Mouse (Mus musculus) CD4-positive, CD25-positive, alpha-beta regulatory T cell, adult 4 months (primary cell): ENCODE results near the gene Prrg2. TPM values are rescaled to one million over a fixed set of nuclear protein-coding genes. Genes with fewer than 3 reads are reported as not detected.
"Not testable (repeated sequence)": the region's sequence is repeated elsewhere in the genome, so short reads cannot be mapped to it uniquely, and the experiment has no call there.

Experiments
- ATAC-seq: one replicate; pipeline ENCODE4 v1.8.0; 2017
- polyA plus RNA-seq, 2 experiments: library from polyadenylated mRNA; unstranded; fragments of 100-300 nt; shearing (Covaris generic); gene quantifications; one replicate each; pipeline ENCODE4 v1.2.1; 2017

Prrg2 gene
- polyA plus RNA-seq: 1 to 10 TPM; 1.7 to 2.8 TPM

GRCm38 (mm10) chr7:45062239-45062835 is at the start of gene Prrg2, which contains the start of gene Nosip:
Gene Prrg2, minus strand, starts transcription at chr7:45062677.
Gene Nosip, plus strand, starts transcription at chr7:45062429.
- ATAC-seq: peak; percentile 96

DNA sequence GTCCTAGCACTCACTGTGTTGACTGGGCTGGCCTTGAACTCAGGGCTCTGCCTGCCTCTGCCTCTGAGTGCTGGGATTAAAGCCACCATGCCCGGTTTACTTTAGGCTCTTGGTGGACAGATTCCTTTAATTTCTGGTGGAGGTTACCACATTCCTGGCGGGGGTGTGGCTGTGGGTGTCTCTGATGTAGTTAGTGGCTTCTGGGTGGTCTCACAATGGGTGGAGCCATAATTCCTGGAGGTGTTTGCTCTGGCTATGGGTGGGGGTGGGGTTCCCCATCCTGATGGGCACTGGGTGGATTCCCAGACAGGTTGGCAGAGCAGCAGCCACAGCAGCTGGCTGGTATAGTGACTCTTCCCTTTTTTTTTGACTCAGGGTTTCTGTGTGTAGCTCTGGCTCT is 49.5 kb upstream of the Prrg2 start:
- no peak for ATAC-seq

DNA sequence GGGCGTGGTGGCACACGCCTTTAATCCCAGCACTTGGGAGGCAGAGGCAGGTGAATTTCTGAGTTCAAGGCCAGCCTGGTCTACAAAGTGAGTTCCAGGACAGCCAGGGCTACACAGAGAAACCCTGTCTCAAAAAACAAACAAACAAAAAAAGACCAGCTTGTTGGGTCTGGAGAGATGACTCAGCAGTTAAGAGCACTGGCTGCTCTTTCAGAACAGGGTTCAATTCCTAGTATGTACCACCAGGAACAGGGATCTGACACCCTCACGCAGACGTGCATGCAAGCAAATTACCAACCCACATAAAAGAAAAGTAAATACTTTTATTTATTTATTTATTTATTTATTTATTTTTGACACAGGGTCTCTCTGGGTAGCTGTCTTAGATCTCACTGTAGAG is 47.6 kb upstream of the Prrg2 start:
- ATAC-seq: not testable (repeated sequence)

DNA sequence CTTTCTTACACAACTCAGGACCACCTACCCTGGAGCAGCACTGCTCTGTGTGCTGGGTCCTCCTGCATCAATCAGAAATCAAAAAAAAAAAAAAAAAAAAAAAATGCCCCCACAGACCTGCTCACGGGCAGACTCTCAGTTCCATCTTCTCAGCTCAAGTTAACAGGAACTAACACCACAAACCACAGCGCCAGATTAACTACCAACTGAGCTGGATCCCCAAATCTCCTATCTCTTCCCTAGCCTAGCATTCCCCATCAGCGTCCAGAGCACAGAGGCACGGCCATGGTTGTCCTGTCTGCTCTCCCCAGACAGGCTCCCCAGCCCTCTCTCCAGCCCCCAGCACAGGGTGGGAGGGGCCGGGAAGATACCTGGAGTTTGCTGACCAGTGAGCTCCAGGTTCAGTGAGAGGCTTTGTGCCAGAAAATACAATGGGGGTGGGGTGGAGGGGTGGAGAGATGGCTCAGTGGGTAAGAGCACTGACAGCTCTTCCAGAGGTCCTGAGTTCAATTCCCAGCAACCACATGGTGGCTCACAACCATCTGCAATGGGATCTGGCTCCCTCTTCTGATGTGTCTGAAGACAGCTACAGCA is 44.7 kb upstream of the Prrg2 start:
- ATAC-seq: no peak

- no peak for ATAC-seq
These were observed 44.0 kb upstream of the Prrg2 start for GRCm38 (mm10) chr7:45106441-45106840.

DNA sequence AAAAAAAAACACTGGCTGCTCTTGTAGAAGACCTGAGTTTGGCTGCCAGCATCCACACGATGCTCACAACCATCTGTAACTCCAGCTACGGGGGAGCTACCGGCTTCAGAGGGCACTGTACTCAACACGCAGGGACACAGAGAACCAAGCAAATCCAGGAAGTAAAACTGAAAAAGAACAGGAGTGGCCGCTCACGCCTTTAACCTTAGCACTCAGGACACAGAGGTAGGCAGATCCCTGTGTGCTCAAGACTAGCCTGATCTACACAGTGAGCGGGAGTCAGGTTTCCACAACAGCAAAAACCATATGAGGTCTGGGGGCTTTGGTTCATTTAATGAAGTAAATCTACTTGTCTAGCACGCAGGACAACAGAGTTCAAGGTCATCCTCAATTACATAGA is 43.0 kb upstream of the Prrg2 start:
- no peak for ATAC-seq

DNA sequence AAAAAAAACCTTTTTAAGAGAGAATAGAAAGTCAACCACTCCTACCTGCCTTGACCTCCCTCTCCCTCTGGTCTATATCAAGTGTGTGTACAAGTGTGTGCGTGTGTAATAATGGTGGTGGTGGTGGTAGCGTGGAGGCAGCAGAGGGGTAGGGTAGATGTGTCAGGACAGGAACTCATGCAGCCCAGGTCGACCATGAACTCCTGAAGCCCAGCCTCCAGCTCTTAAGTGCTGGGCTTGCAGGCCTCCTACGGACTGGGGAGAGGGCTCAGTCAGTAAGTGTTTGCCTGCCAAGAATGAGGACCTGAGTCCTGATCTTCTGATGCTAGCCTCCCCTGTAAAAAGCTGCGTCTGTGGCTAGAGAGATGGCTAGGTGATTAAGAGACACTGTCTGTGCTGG is 42.5 kb upstream of the Prrg2 start:
- ATAC-seq: no peak

DNA sequence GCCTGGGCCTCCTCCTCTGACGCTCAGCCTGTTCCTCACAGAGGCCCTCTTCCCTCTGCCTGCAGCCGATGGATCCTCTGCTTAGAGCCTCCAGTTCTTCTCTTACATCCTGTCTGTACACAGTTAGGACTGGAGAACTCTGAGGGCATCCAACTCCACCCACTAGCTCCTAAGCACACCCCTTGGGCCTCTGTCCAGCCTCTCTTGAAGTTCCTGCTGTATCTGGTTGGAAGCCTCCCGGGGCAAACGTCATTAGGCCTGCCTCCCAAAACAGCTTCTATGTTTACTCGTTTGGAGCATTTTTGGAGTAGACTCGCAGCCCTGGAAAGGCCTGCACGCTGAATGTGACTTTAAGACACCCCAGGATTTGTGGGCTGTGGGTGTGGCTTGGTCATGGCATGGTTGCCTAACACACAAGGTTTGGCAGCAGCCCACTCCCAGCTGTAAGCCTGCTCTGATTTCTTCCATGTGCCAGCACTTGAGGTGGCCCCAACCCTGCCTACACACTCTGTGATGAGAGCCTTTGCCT is 41.2 kb upstream of the Prrg2 start, which contains the start of gene Fcgrt:
TSS of gene Fcgrt (minus strand) at position 200 of the 529 bp plus-strand sequence.
- ATAC-seq: no peak

GRCm38 (mm10) chr7:45102940-45103585 is 40.6 kb upstream of the Prrg2 start:
- no peak for ATAC-seq

DNA sequence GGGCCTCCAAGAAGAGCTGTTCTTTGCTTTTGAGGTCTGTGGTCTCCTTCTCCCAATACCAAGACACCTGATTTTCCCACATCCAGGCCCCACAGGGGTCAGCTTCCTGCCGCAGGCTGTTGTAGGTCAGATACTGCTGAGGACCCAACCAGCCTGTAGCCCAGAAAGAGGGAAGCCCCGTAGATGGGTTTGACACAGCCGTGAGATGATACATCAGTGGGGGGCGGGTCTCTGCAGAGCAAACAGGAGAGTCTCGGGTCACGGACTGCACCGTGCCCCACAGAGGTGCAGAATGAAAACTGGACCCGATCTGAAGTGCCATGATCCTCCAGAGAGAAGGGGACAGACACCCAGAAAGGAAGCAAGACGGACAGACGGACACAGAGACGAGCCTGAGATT is 40.0 kb upstream of the Prrg2 start:
- no peak for ATAC-seq

DNA sequence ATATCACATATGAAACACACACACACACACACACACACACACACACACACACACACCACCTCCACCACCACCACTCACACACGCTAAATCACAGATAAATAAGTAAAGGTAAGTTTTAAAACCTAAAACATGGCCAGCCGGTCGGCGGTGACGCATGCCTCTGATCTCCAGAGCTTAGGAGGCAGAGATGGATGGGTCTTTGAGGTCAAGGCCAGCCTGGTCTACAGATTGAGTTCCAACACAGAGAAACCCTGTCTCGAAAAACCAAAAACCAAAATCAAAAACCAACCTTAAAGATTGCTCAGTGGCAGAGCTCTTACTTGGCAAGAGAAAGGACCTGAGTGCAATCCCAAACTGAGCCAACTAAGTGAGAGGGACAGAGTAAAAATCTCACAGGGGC is 37.6 kb upstream of the Prrg2 start:
- ATAC-seq: no peak

DNA sequence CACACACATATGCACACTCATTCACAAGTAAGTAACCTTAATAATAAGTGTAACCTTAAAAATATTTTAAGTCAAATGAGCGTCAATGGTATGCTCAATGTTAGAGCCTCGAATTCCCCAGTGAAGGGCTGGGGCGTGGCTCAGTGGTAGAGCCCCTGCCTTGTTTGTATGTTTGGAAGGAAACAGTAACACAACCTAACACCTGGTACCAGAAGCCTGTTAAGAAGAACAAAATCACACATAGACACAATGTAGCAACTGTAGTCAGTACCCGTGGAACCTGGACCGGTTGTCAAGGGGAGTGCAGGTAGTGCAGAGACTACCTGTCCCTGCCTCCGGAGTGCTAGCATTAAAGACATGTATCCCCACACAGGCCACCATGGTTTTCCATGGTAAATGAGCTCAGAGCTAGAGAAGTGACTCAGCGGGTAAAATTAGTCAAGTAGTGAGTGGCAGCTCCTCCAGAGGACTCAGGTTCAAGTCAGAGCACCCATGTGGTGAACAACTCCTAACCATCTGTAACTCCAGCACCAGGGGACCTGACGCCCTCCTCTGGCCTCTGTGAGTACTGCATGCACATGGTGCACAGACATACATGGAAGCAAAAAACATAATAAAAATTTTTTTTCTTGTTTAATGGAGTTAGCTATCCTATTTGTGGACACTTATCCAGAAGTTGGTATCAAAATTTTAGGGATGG is 36.2 kb upstream of the Prrg2 start:
- no peak for ATAC-seq

- ATAC-seq: no peak
These were observed 35.0 kb upstream of the Prrg2 start for GRCm38 (mm10) chr7:45097479-45097878.

- not testable (repeated sequence) for ATAC-seq
These were observed 33.5 kb upstream of the Prrg2 start for GRCm38 (mm10) chr7:45095965-45096364.

DNA sequence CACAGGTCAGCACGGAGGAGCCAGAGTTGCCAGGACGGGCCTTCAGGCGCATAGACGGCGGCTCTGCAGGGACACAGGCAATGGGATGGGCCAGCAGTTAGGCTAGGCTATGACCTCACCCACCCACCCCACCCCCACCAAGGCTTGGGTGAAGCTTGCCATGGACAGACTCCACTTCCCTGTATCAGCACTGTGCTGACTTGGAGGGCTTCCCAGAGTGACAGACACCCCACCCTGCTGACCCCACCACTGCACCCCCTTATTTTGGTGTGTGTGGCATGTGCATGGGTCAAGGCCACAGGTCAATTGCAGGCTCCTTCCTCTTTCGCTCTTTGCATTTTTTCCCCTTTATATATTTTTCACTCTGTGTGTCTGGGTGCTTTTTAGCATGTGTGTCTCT is 32.9 kb upstream of the Prrg2 start:
- no peak for ATAC-seq

- ATAC-seq: no peak
These were observed 31.6 kb upstream of the Prrg2 start for GRCm38 (mm10) chr7:45094121-45094520.

DNA sequence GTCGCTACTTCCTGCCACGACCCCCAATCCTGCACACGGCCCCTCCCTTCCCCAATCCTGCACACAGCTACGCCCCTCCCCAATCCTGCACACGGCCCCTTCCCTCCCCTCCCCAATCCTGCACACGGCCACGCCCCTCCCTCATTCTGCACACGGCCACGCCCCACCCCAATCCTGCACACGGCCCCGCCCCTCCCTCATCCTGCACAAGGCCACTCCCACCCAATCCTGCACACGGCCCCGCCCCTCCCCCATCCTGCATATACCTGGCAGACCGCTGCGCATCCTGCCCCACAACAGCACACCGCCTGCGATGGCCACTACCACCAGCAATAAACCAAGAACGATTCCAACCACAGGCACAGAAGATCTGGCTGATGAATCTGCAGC is 31.0 kb upstream of the Prrg2 start:
- ATAC-seq: peak; percentile 67

DNA sequence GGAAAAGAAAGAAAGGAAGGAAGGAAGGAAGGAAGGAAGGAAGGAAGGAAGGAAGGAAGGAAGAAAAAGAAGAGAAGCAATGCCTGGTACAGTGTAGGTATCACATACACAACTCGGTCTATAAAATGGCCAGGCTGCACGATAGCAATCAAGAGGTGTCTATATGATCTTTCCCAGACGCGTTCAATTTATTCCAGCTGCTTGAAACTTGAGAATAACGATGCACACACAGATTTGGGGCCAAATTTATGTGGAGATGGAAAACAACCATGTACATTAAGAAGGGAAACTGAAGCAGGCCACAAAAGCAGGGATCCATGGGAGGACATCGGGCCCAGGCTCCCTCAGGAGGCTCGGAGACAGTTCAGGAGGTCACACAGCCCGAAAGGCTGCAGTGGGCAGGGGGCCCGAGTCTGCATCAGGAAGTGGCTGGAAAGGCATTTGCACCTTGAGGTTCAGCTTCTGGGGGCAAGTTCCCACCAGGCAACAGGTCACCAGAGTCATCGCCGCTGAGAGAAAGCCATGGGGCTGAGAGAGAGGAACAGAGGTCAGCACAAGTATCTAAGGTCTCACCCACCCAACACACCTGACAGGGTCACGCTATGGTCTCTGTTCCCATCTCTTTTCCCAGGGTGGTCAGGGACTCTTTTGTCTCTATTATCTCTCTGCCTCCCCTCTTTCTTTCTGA is 30.5 kb upstream of the Prrg2 start:
- ATAC-seq: no peak

DNA sequence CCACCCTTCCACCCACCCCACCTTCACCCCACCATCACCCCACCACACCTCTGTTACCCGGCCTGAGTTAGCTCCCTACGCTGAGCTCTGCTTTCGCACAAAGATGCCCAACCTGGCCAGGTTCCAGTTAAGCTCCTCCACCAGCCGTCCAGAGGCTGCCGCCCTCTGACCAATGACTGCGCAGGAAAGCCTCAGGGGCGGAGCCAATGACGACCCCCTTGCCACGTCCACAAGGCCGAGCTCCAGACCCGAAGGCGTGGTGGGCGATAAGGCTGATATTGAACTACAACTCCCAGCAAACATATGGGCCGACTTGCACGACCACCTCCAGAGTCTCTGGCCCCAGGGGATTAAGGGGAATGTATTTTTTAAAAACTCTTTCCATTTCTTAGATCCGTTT is 29.6 kb upstream of the Prrg2 start, which contains the start of gene Rcn3:
TSS of gene Rcn3 (minus strand) at position 174 of the 400 bp plus-strand sequence.
- no peak for ATAC-seq

GRCm38 (mm10) chr7:45091001-45091990 is 28.8 kb upstream of the Prrg2 start:
- ATAC-seq: no peak
